Mouse (Mus musculus) testis, postnatal 10 days (tissue): Measurements from ENCODE around the gene Prmt8.

Experiments
- DNase-seq: peaks from one replicate; pipeline ENCODE4 v3.0.0; 2021; ENCODE audit warnings: low spot score

The Prmt8 gene

DNA sequence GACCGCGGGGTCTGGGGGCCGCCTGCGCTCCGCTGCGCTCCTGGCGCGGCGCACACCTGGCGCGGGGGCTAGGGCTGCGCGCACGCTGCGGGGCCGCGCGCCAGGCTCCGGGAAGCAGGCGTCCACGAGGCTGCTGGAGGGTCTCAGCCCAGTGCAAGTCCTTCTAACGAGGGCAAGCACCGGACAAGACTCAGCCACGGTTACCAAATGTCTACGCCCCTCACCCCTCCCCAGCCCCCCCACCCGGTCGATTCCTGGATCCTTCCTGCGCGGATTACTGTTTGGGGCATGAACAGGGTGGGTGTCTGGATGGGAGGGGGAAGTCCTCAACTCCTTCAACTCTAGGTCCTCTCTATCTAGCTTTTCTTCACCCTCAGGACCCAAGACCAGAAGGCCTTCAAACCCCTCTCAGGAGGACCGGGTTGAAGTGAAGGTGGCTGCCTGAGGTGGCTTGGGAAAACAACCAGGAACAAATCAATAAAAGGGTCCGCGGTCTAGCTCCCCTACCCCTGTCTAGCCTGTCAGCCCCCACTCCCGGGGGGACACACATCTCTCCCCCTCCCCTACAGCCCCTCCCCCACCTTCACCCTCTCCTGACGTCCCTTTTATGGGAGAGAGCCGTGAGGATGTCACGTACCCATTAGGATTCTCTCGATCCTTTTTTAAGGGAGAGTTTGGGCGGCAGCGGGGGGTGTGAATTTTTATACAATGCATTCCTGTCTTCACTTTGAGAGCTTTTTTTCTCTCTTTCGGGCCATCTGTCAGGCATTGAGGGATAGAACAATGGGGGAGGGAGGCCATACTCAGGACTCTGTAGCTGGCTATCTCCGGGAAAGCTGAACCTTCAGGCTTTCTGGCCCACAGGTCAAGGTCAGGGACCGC is at the start of gene Prmt8:
TSS of gene Prmt8 (minus strand) at position 198 of the 882 bp plus-strand sequence.
- no peak for DNase-seq

DNA sequence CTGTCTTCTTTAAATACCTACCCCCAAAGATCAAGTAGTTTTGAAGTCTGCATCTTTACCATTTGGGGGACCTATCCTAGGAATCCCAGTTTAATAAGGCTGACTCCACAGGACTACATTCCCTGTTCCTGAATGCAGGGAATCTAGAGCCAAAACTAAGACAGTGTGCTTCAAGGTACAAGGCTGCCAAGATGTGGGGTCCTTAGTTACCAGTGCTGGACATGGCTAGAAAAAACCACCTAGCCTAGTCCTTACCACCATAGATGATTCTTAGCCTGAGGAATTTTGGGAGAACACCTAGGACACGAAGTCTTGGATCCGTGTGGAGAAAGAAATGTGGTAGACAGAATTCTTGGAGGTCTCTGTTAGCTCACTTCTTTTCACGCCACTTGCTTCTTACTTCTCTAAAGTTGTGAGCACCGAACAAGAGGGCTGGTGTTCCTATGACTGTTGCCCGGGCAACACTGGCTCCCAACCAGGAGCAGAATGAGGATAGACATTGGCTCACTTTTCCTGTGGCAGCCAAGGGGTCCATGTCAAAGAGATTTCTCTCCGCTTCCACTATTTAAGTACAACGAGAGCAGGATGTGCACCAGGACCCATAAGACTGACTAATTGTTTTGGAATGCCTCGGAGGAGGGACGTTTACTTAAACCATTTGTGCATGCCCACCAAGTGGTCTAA is 33.9 kb upstream of the Prmt8 start:
- no peak for DNase-seq

DNA sequence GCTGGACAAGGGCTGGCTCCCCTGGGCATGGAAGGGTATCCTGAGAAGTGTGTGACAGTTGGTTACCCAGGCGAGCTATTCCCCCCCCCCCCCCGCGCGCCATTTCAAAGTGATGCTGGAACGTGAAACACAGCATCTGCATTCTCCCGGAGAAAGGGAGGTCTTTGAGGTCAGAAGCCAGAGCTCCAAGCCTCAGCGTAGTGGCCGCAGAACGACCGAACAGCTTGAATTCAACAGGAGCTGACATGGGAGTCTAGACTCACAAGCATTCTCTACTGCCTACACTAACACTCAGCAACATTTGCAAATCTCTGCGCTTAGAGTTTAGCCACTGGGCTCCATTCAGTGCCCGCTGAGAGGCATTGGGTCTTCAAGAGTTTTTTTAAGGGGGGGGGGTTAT is 32.9 kb upstream of the Prmt8 start:
- no peak for DNase-seq

DNA sequence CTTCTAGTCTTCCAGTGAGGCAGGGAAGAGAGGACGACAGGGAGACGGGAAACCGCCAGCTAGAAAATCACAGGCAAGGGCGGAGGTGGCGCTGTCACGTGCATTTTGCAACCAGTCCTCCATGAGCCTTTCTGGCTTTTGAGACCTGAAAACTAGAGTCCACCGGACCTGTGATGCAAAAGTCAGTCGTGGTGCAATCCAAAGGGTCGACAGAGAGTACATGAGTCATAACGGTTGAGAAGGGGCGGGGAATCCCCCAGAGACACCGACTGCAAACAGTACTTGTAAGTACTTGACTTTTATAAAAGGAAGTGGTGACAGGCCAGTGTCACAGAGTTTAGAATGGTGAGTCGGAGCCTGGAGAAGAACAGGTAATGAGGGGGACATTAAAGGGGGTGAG is 20.8 kb upstream of the Prmt8 start:
- DNase-seq = no peak

DNA sequence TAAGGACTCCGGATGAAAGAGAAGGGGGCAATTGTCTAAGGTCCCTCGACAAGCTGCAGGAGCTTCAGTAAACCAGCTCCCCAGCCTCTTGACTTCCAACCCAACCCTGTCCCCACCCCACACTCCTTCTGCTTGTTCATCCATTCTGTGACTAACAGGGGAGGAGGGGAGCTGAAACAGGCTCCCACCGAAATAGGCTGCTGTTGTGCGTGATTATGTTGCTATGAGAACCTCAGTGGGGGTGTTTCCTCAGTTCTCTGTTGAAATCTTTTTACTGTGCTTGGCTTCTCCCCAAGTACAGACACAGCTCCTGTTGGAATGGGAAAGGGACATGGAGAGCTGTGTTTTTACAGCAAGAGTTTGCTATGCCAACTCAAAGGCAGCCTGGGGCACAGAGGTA is 1.5 kb upstream of the Prmt8 start:
- DNase-seq = no peak

DNA sequence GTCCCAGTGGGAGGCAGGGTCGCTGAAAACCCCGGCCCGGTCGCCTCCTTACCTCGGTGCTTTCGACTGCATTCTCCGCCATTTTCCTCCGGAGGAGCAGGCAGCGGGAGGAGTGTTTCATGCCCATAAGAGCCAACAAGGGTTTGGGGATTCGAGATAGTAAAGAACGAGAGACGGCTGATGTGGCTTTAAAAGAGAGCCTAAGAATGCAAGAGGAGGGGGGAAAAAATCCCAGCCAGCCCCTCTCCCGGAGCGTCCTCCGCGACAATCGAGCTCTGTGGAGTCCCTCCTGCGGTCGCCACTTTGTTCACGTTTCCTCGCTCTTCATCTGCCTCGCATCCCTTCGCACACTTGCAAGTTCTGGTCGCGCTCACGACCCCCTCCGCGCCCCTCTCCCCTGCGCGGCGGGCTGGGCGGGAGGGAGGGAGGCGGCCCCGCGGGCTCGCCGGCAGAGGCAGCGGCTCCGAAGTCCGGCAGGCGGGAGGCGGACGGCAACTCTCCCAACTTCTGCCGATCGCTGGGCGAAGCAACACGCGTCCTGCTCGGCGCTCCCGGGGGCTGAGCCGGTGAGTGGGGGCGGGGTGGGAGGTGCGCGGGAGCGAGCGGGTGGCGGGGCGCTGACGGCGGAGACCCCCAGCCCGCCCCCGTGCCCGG is 524 bp downstream of the Prmt8 start:
- DNase-seq = no peak

DNA sequence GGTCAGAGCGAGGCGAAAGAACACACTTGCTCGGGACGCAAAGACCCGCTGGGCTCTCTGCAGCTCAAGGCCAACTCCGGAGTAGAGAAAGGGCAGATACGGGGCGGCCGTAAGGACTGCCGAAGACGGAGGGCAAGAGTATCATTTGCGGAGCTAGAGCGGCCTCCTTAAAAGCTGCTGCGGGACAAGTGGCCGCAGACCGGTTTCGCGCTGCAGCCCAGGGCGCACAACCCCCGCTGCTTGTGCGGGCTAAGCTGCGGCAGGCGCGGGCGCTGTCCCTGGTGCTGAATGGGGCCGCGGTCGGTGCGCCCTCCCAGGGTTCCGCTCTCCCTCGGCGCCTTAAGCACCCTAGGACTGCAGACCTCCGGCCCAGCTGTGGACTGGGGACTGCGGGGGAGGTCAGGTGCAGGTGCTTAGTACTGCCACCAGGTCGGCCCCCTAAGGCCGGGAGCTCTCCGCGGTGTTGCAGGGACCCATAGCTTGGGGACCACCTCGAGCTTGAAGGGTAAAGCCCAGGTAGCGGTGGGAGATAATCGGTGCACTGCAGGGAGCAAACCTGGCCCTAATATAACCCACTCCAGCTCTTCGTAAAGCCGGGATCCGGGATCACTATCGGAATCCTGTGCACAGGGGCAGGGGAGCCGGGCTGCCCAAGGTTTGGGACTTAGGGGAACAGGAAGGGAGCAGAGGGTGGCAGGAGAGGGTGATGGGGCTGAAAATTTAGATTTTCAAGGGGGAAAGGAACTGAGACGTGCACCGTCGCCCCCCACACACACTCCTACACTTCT is 1.4 kb downstream of the Prmt8 start:
- peak; percentile 84 for DNase-seq

DNA sequence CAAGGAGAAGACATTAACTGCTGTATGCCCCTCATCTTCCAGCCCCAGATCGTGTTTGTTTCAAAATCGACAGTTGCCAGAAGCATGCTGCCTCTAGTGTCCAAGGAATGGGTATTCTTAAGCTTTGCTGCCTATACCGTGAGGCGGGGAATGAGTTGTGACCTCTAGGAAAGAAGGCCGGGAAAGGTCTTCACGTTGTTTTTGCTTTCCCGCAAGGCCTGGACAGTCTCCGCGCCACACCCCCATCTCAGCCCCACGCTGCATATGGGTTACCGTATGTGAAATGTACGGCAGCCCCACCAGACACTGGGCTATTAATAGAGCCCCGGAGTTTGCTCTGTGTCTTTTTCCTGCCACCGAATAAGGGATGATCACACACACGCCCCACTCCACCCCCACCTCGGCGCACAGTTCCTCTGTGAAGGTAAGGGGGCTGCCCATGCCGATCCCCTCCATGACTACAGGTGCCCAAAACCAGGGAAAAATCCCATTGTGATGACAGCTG is 2.0 kb downstream of the Prmt8 start:
- DNase-seq = no peak

DNA sequence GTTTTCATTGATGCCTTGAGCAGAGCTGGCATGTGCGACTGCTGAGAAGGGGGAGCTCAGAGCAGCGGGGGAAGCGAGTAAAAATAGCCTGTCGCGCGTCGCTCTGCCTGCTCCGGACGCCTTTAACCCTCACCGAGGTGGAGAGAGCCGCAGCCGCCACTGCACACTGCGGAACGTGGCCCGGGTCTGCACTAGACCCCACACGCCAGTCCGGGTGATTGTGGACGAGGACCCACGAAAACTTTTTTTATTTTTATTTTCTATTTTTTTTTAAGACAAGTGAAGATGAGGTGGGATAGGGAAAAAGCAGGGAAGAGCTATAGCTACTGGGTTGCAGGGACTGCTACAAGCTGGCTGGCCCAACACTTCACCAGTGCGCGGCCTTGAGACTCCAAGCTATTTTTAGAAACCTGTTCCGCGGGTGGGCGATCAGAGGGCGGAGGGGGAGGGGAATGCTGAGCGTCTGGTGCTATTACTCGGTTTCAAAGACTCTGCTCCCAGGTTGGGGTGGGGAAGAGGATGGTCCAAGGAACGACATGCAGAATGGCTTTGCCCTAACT is 2.6 kb downstream of the Prmt8 start:
- DNase-seq = no peak

DNA sequence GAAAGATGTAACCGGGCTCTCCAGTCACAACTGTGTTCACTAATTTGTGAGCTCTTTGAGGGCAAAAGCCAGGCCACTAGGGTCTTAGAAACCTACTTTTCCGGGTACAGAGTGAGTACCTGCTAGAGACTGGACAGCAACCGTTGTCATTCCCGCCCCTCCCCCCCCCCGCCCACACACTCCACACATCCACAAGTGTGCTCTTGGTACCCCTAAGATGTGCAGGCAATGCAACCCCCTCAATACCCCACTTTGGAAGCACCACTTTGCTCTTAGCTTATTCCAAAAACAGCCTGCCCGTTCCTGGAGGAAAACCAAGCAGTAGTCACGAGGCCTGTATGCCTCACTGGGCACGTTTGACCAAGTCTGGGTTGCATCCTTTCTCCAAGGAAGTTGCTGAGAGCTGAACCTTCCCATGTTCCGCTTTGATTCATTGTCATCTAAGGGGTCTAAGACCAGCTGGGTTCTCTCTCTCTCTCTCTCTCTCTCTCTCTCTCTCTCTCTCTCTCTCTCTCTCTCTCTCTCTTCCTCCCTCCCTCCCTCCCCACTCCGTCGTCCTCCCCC is 3.1 kb downstream of the Prmt8 start:
- DNase-seq = no peak

DNA sequence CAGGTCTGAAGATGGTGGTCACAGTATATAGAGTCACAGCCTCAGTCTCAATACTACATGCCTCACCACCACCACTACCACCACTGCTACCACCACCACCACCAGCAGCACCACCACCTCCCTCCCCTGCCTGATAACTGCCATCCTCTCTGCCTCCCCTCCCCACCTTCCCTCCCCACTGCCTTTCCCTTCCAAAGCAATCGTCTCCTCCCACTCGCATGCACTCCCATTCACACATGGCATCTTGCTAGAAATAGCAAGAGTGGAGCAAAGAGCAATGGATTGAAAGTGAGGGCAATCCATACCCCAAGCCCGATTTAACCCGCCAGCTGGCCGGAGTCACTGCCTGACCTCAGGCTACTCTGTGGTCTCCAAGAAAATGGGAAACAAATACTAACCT is 3.7 kb downstream of the Prmt8 start:
- DNase-seq = no peak

DNA sequence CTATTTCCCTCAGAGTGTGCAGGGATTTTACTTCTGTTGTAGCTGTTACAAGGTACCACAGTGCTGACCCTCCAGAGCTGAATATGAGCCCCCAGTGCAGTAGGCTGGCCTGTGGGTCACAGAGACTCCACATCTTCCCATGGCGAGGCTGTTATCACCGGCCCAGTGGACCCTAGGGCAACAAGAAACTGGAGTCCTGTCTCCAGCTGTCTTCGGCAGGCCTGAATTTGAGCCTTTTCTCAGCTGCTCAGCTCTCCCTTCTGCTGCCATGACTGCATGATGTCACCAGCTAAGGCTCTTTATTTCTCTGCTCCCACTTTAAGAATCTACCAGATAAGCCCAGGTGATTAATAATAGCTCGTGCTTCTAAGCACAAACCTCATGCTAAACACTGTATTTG is 11.0 kb downstream of the Prmt8 start:
- no peak for DNase-seq

DNA sequence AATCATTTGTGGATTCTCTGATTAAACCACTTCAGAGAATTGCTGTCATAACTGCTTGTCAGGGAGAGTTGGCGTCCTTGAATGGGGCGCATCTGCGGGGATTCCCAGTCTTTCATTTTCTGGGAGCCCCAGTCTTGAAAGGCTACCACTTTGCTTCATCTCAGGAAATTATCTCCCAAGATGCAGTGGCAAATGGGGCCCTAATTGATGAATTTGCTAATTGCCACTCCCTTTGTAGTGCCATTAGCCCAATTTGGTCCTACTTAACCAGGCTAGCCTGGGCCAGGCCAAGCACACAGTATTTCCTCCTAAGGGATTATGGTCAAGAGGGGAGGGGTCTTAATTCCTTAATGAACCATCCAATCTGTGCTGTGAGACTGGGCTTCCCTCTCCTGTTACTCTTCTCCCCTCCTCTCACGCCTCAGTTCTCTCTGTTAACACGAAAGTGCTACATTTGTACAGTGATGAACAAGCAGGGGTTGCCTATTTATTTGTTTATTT is 11.6 kb downstream of the Prmt8 start:
- no peak for DNase-seq

DNA sequence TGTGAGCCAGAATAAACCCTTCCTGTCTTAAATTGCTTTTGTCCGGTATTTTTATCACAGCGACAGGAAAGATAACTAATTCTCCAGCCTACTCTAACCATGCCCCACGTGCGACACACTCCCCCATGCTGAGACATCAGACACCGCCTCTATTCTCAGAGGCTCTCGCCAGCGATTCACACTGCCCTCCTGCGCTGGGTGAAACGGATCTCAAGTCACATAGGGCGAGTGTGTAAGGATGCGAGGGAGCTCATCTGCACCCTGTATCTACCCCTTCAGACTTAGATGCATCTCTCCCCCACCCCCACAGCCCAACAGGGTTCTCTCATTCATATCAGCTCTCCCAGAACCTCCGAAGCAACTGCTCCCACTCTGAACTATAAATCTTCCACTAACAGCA is 12.4 kb downstream of the Prmt8 start:
- no peak for DNase-seq

DNA sequence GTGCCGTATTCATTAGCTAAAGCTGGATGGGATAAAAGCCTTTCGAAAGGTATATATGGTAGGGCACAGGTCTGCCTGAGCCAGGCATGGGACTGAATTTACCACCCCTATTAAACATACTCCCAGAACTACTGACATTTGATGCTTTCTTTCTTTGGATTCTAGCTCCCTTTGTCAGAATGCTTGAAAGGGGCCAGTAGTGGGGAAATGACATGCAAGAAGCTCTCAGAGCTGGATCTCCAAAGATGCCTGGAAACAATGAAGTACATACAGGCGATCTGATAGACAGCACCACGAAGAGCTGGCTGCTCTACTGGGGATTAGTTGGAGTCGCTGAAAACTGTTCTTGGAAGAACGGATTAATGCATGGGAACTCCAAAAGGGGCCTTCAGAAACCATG is 16.0 kb downstream of the Prmt8 start:
- no peak for DNase-seq

DNA sequence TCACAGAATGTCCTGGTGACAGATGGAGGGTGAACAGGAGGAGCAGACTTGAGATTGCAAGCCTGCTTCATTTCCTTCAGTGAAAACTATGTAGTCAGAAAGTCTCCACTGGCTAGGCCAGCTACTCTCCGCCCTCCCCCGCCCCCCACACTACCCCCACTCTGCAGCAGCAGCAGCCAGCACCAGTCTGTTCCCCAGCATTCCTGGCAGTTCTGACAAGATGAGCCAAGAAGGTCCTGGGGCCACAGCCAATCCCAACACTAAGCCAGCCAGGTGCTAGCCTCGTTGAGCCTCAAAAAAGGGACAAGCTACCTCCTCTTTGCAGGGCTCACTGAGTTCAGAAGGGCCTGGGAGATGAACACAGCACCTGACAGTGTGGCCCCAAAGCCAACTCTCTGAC is 16.6 kb downstream of the Prmt8 start:
- no peak for DNase-seq

DNA sequence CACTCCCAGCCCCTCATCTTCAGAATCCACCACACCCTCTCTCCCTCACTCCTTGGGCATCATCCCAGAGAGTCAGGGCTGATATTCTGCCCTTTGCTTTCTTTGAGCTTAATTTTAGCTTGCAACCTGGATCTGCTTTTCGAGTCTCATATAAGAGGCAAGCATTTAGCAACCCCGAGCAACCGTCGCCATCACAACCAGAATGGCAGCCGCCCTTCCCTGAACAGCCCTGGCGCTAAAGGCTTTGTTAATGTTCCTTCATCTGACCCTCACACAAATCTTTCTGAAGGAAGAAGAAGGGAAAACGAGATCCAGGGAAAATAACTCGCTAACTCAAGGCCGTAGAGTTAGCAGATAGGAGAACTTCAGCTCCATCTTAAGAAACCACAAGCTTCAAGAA is 17.8 kb downstream of the Prmt8 start:
- DNase-seq = no peak

DNA sequence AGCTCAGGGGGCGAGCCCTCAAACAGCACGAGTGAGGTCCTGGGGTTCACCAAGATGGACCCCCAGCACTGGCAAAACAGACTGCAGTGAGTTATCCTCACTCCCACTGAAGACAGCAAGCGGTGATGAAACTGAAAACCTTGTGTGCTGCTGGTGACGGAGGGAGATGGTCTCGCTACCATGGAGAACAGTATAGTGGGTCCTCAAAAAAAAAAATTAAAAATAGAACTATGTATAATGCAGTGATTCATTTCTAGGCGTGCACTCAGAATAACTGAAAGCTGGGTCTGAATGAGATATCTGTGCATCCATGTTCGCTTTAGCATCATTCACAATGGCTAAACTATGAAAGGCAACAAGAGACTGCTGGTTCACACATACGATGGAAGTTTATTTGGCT is 20.5 kb downstream of the Prmt8 start:
- no peak for DNase-seq

DNA sequence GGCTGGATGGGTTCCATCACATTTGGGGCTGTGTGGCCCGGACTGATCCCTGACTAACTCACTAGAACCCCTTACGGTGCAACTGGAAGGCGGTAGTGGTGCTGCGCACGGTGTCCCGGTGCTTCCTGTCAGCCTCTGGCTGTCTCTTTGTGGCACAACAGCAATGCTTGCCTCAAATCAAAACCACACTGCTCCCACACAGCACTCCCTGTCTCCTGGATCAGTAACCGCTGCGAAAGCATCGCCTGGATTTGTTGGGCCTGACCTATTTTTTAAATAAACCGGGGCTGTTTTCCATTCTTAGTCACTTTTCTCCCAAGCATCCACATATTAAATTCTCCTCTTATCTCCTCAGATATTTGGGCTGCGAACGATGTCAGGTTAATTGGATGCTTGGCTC is 27.0 kb downstream of the Prmt8 start:
- no peak for DNase-seq

DNA sequence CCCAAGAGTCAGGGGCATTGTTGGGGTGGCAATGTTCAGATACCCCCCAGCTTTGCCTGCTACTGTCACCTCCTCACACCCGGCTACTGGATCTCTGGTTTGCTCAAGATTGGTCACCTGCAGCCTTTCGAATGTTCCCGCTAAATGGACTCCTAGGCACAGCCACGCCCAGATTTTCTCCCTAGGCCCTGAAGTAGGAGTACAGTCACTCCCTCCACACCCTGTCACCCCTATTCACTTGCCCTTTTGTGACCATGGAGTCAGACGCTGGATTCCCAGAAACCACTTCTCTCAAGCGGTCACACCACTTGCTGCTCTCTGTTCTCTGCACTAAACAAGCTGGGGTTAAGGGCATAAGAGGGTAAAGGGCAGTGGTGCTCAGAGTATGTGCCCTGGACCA is 28.1 kb downstream of the Prmt8 start:
- no peak for DNase-seq

DNA sequence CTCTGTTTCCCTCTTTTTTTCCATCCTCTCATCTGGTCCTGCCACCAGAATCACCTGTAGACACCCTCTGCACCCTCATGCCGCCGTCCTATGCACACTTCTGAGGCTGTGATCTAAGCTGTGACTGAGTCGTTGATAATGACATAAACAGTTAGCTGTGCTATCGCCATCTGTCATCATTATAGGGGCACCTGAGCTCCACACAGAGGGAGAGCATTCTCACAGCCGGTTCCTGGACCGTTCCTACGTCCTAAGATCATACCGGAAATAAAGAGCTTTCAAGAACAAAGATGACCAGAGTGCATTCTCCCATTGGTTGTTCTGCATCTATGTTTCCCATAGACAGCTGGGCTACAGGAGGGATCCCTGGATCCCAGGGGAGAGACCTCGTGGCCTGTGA is 28.6 kb downstream of the Prmt8 start:
- no peak for DNase-seq
